8 mouse cellular contexts compared by ENCODE assay signal in the genomic region with DNA sequence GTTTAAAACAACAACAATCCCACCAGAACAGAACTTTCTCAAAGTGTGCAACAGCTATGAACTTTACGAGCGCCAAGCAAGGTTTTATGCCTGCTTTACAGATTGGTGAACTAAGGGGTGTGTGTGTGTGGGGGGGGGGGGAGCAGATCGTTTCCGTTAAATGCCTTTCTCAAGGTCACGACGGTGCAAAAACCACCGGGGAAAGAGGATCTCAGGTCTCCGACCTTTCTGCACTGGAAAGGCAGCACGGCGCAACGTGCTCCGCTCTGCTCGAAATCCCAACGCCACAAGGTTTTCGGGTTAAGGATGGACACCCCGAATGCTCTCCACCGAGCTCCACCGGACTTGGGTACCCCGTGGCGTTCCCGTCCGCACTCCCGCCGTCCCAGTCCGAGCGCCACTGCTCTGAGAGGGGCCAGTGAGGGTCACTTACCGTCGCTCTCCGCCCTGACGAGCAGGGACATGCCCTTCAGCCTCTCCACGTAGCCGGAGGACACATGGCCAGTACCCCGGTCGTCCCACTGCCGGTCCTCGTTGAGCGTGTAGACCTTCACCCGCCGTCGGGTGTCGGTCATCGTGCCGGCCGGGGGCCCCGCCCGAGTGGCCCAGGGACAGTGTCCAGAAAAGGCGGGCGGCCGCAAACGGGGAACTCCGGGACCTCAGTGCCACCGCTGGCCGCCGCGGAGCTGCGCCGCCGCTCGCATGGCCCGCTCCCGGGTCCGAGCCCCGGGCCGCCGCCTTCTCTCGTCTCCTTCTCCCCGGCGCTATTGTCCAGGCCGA. TPM values are rescaled to one million over a fixed set of nuclear protein-coding genes. Genes with fewer than 3 reads are reported as not detected.
DNase-seq lines count a peak whose midpoint lies in the region; ATAC-seq and TF ChIP-seq lines count a peak whose summit lies in the region.

No protein-coding gene starts in this region.

- no peak for TF ChIP-seq CTCF in CH12.LX (conservative IDR thresholded peaks at IDR 0.05 in 1 of 2, IDR thresholded peaks at IDR 0.05 in 1 of 2; ENCODE audit: low read depth in 2 of 2, low read length in 2 of 2)
- TF ChIP-seq CTCF in heart, adult 2 months (IDR thresholded peaks at IDR 0.05): no peak
- no peak for TF ChIP-seq CTCF in liver, postnatal 0 days (IDR thresholded peaks at IDR 0.05; ENCODE audit: low read depth)

- H3K79me2 ChIP-seq in CH12.LX (replicated peaks; ENCODE audit: control insufficient read depth, extremely low read depth, insufficient read depth, poor library complexity, severe bottlenecking): peaks cover 53% of the 10 kb centered on the region
- peaks cover 16% of the 10 kb centered on the region for H3K79me2 ChIP-seq in heart, adult 2 months (replicated peaks; ENCODE audit: control insufficient read depth, insufficient read depth, low read length)

- intact Hi-C loops in heart, adult 2 months (cut with DNase I): loop anchor here (2.0 to 5.0 kb wide), 3 partner anchors 130 to 876 kb away; partner anchors contain the start of genes Atxn3 and Trip11

- in situ Hi-C loops in CH12.LX (cut with MboI; ENCODE audit: low pct_ligation_motif_present, low pct_unique_long_range_greater_than_20kb, low sequenced_read_pairs): loop anchor here (10.0 kb wide), 1 partner anchor 982 kb away; no protein-coding TSS in a partner anchor

- no peak for TF ChIP-seq EP300 in CH12.LX (IDR thresholded peaks at IDR 0.05; ENCODE audit: low read length)
- TF ChIP-seq EP300 in heart, adult 2 months (IDR thresholded peaks at IDR 0.05; ENCODE audit: insufficient read depth, low read depth, low read length): no peak
- no peak for TF ChIP-seq EP300 in liver, postnatal 0 days (IDR thresholded peaks at IDR 0.05; ENCODE audit: low read depth)

- no peak for TF ChIP-seq RAD21 in CH12.LX (IDR thresholded peaks at IDR 0.05; ENCODE audit: low read depth, low read length)

- peaks cover 13 to 25% of the 10 kb centered on the region in 2 experiments for H3K36me3 ChIP-seq in CH12.LX (replicated peaks in 1 of 2; ENCODE audit: control insufficient read depth in 1 of 2, insufficient read depth in 1 of 2, low read length in 1 of 2)
- peaks cover 7% of the 10 kb centered on the region; the same call in 1 of the 2 replicates for H3K36me3 ChIP-seq in embryonic facial prominence, embryonic 14.5 days (ENCODE audit: control insufficient read depth, insufficient read depth, low read length)
- peaks cover 27% of the 10 kb centered on the region for H3K36me3 ChIP-seq in heart, adult 2 months (ENCODE audit: control insufficient read depth, insufficient read depth, low read length)
- peaks cover 13% of the 10 kb centered on the region for H3K36me3 ChIP-seq in liver, postnatal 0 days (replicated peaks; ENCODE audit: insufficient read depth, low read length)
- H3K36me3 ChIP-seq in neural tube, embryonic 11.5 days (ENCODE audit: control insufficient read depth, insufficient read depth, low read length): 0 out of 2 replicates have a peak, but pooled peaks cover 3% of the 10 kb centered on the region

- H3K27ac ChIP-seq in CH12.LX (ENCODE audit: insufficient read depth, low read depth): peak overlapping the region; percentile 75
- peak overlapping the region; percentile 99 for H3K27ac ChIP-seq in embryonic facial prominence, embryonic 14.5 days (replicated peaks; ENCODE audit: low read depth, low read length)
- H3K27ac ChIP-seq in heart, adult 2 months: peak overlapping the region; percentile 99
- H3K27ac ChIP-seq in liver, postnatal 0 days (ENCODE audit: low read depth): peak overlapping the region; percentile 99
- H3K27ac ChIP-seq in neural tube, embryonic 11.5 days (ENCODE audit: low read depth, low read length): peak overlapping the region; percentile 98

- no peak for DNase-seq in CH12.LX (ENCODE audit: extremely low read depth)
- peak; percentile 50 to 59 for DNase-seq in adrenal gland, adult 18-20 months (ENCODE audit: low spot score in 2 of 2)
- DNase-seq in embryonic facial prominence, embryonic 14.5 days (ENCODE audit: low spot score): no peak
- peak; percentile 62 to 74 for DNase-seq in heart, adult 2 months
- DNase-seq in kidney, adult 11 months: peak; percentile 23
- peak; percentile 55 for DNase-seq in liver, postnatal 0 days
- peak; percentile 31 for DNase-seq in neural tube, embryonic 11.5 days (ENCODE audit: low spot score)
- DNase-seq in thymus, postnatal 25 days: peak; percentile 42

- peak; percentile 4; the same call in 1 of the 2 replicates for ATAC-seq in embryonic facial prominence, embryonic 14.5 days (ENCODE audit: low read depth)
- no peak for ATAC-seq in liver, postnatal 0 days
- peak; percentile 16 for ATAC-seq in neural tube, embryonic 11.5 days (ENCODE audit: insufficient read depth, low FRiP score, low TSS enrichment)

- peak overlapping the region; percentile 72 for H3K4me2 ChIP-seq in CH12.LX (ENCODE audit: insufficient read depth, low read depth, poor library complexity, severe bottlenecking)
- H3K4me2 ChIP-seq in embryonic facial prominence, embryonic 14.5 days (ENCODE audit: low read depth, low read length): peak overlapping the region; percentile 68
- peak overlapping the region; percentile 82 for H3K4me2 ChIP-seq in liver, postnatal 0 days (ENCODE audit: low read depth, low read length)
- peak overlapping the region; percentile 90 for H3K4me2 ChIP-seq in neural tube, embryonic 11.5 days (ENCODE audit: low read depth)

- H3K27me3 ChIP-seq in CH12.LX (replicated peaks): no peaks in the 10 kb centered on the region
- H3K27me3 ChIP-seq in embryonic facial prominence, embryonic 14.5 days (replicated peaks; ENCODE audit: control insufficient read depth, insufficient read depth, low read length): no peaks in the 10 kb centered on the region
- no peaks in the 10 kb centered on the region for H3K27me3 ChIP-seq in heart, adult 2 months (ENCODE audit: control insufficient read depth, insufficient read depth, low read length)
- H3K27me3 ChIP-seq in liver, postnatal 0 days (ENCODE audit: insufficient read depth, low read length): no peaks in the 10 kb centered on the region
- H3K27me3 ChIP-seq in neural tube, embryonic 11.5 days (ENCODE audit: control insufficient read depth, insufficient read depth, low read length): no peaks in the 10 kb centered on the region

- peaks cover 4 to 25% of the 10 kb centered on the region in 2 experiments; a peak in 3 of 4 replicates for H3K4me1 ChIP-seq in CH12.LX (ENCODE audit: control insufficient read depth in 1 of 2, insufficient read depth in 2 of 2)
- H3K4me1 ChIP-seq in embryonic facial prominence, embryonic 14.5 days (ENCODE audit: control insufficient read depth, insufficient read depth, low read length): peaks cover 12% of the 10 kb centered on the region
- H3K4me1 ChIP-seq in heart, adult 2 months (ENCODE audit: control insufficient read depth, insufficient read depth, low read length): peaks cover 10% of the 10 kb centered on the region
- peaks cover 32% of the 10 kb centered on the region for H3K4me1 ChIP-seq in liver, postnatal 0 days (ENCODE audit: insufficient read depth)
- H3K4me1 ChIP-seq in neural tube, embryonic 11.5 days (ENCODE audit: control insufficient read depth, insufficient read depth, low read length): peaks cover 5% of the 10 kb centered on the region; the same call in 1 of the 2 replicates

- no peaks in the 10 kb centered on the region for H3K9me3 ChIP-seq in CH12.LX (replicated peaks; ENCODE audit: low read length)
- no peaks in the 10 kb centered on the region for H3K9me3 ChIP-seq in embryonic facial prominence, embryonic 14.5 days (ENCODE audit: control insufficient read depth, low read length)
- H3K9me3 ChIP-seq in liver, postnatal 0 days (ENCODE audit: low read length): no peaks in the 10 kb centered on the region
- no peaks in the 10 kb centered on the region for H3K9me3 ChIP-seq in neural tube, embryonic 11.5 days (ENCODE audit: control insufficient read depth, low read length)

- peak overlapping the region; percentile 81 for H3K9ac ChIP-seq in CH12.LX (ENCODE audit: insufficient read depth, low read depth)
- H3K9ac ChIP-seq in embryonic facial prominence, embryonic 14.5 days (ENCODE audit: low read depth, low read length): peak overlapping the region; percentile 99
- peak overlapping the region; percentile 95 for H3K9ac ChIP-seq in heart, adult 2 months (ENCODE audit: low read depth, low read length)
- peak overlapping the region; percentile 98 for H3K9ac ChIP-seq in liver, postnatal 0 days (replicated peaks)
- peak overlapping the region; percentile 99 for H3K9ac ChIP-seq in neural tube, embryonic 11.5 days (ENCODE audit: low read length)

- 0% methylated on average over 34 of the region's 69 CpGs for WGBS in embryonic facial prominence, embryonic 14.5 days
- WGBS in heart, adult 2 months: under 1% methylated on average over 69 of the region's 69 CpGs
- 0% methylated on average over 60 of the region's 69 CpGs for WGBS in liver, postnatal 0 days (ENCODE audit: insufficient replicate concordance)
- WGBS in neural tube, embryonic 11.5 days: under 1% methylated on average over 69 of the region's 69 CpGs

- no peak for TF ChIP-seq POLR2A in CH12.LX (IDR thresholded peaks at IDR 0.05; ENCODE audit: low read depth, low read length)
- TF ChIP-seq POLR2A in heart, adult 2 months (IDR thresholded peaks at IDR 0.05; ENCODE audit: insufficient read depth, low read depth, low read length): no peak

- dilution Hi-C loops in CH12.LX (cut with MboI; ENCODE audit: extremely low pct_ligation_motif_present, extremely low pct_unique_long_range_greater_than_20kb, low sequenced_read_pairs): no loop called here

- peak overlapping the region; percentile 91 to 99 (median 95) for H3K4me3 ChIP-seq in CH12.LX (replicated peaks in 1 of 3; ENCODE audit: low read depth in 2 of 3, low read length in 2 of 3, poor library complexity in 1 of 3)
- peak overlapping the region; percentile 98 for H3K4me3 ChIP-seq in embryonic facial prominence, embryonic 14.5 days (ENCODE audit: low read depth, low read length)
- H3K4me3 ChIP-seq in heart, adult 2 months: peak overlapping the region; percentile 78
- H3K4me3 ChIP-seq in liver, postnatal 0 days (ENCODE audit: low read depth, low read length): peak overlapping the region; percentile 100
- peak overlapping the region; percentile 100 for H3K4me3 ChIP-seq in neural tube, embryonic 11.5 days (ENCODE audit: low read depth, low read length)

RNA-seq across cellular contexts. Expression of gene Ppp4r3a, which starts 1.0 kb away (rescaled TPM):
- total RNA-seq in CH12.LX (2012; rRNA removed): 43.2 and 49.9 TPM in 2 replicates
- total RNA-seq in CH12.LX (2014; rRNA removed): 68.6 and 77.5 TPM in 2 replicates
- 64.5 and 68.5 TPM in 2 replicates for polyA plus RNA-seq in CH12.LX (2012; ENCODE audit: insufficient read length, low read depth)
- total RNA-seq in adrenal gland, adult 18-20 months (2021): 10 to 100 TPM; 45.2 to 53.9 TPM
- polyA plus RNA-seq in embryonic facial prominence, embryonic 14.5 days (2014; fragmentation: Nextera tagmentation; extraction: Ambion mirVana): 33.9 and 36.4 TPM in 2 replicates
- 10 to 100 TPM; 22.7 to 23.7 TPM for total RNA-seq in heart, adult 2 months (2021)
- 6.7 and 10.6 TPM in 2 replicates for polyA plus RNA-seq in heart, adult 2 months (2012; rRNA removed)
- polyA plus RNA-seq in liver, postnatal 0 days (2015; fragmentation: Nextera tagmentation; extraction: Ambion mirVana): 14.1 and 15.2 TPM in 2 replicates
- polyA plus RNA-seq in neural tube, embryonic 11.5 days (2014; fragmentation: Nextera tagmentation; extraction: Ambion mirVana): 61.9 and 64.6 TPM in 2 replicates

RNA-seq across cellular contexts. Expression of gene Ccdc88c, which starts 53.6 kb away (rescaled TPM):
- total RNA-seq in CH12.LX (2012; rRNA removed) (24.9 and 25.9 TPM in 2 replicates), CH12.LX (2014; rRNA removed) (19.3 and 20.3 TPM in 2 replicates)
- polyA plus RNA-seq in CH12.LX (2012; ENCODE audit: insufficient read length, low read depth): 30.1 and 32.7 TPM in 2 replicates
- total RNA-seq in adrenal gland, adult 18-20 months (2021): 1 to 10 TPM; 1.1 to 2.1 TPM
- 5.5 and 6.9 TPM in 2 replicates for polyA plus RNA-seq in embryonic facial prominence, embryonic 14.5 days (2014; fragmentation: Nextera tagmentation; extraction: Ambion mirVana)
- total RNA-seq in heart, adult 2 months (2021): 1 to 10 TPM; 3.6 to 5.2 TPM
- 4.1 and 5.4 TPM in 2 replicates for polyA plus RNA-seq in heart, adult 2 months (2012; rRNA removed)
- polyA plus RNA-seq in liver, postnatal 0 days (2015; fragmentation: Nextera tagmentation; extraction: Ambion mirVana): 3.6 and 4.2 TPM in 2 replicates
- 11.8 and 12.9 TPM in 2 replicates for polyA plus RNA-seq in neural tube, embryonic 11.5 days (2014; fragmentation: Nextera tagmentation; extraction: Ambion mirVana)

Comparison
In these comparisons a context has a peak if more than half of its experiments do, and no peak if none do; other contexts are left out.
1. DNase-seq: peak in adrenal gland, adult 18-20 months (2 of 2), heart, adult 2 months (2 of 2), kidney, adult 11 months (single experiment), liver, postnatal 0 days (single experiment), neural tube, embryonic 11.5 days (single experiment) and thymus, postnatal 25 days (single experiment); none in CH12.LX (single experiment) and embryonic facial prominence, embryonic 14.5 days (single experiment).
2. Peak in every context shown above with its lines, with median percentiles within 50 percentile points of each other: H3K27ac ChIP-seq, H3K4me2 ChIP-seq, H3K4me3 ChIP-seq and H3K9ac ChIP-seq.